Mouse (Mus musculus) embryonic facial prominence, embryonic 11.5 days (tissue): ENCODE measurements around the gene Marf1. TPM values are rescaled to one million over a fixed set of nuclear protein-coding genes. Genes with fewer than 3 reads are reported as not detected.
"Not testable (repeated sequence)": the region's sequence is repeated elsewhere in the genome, so short reads cannot be mapped to it uniquely, and the experiment has no call there.

Source experiments
- ATAC-seq: fragments of 200-750 bp; cut with Nextera tagmentation; replicated peaks from 2 replicates; pipeline ENCODE4 v1.8.0; 2017; ENCODE audit warnings: low read depth; ENCODE audit not compliant: insufficient number of reproducible peaks, low FRiP score, low TSS enrichment
- DNase-seq: peaks from one replicate; pipeline ENCODE4 v3.0.0-alpha.2; 2015; ENCODE audit warnings: low spot score
- H3K27ac ChIP-seq: fragments of 300-500 bp; sonication (generic); replicated peaks from 2 replicates; pipeline ENCODE4 v1.5.1; 2014; ENCODE audit warnings: mild to moderate bottlenecking, low read depth, low read length, control low read depth
- H3K27me3 ChIP-seq: fragments of 300-500 bp; sonication (generic); 2 replicates; pipeline ENCODE4 v1.6.1; 2014; ENCODE audit warnings: mild to moderate bottlenecking, low read length, moderate library complexity, mixed read lengths; ENCODE audit not compliant: control insufficient read depth, insufficient read depth
- H3K36me3 ChIP-seq: fragments of 300-500 bp; sonication (generic); replicated peaks from 2 replicates; pipeline ENCODE4 v1.6.1; 2014; ENCODE audit warnings: low read depth, mild to moderate bottlenecking, low read length, moderate library complexity, mixed read lengths; ENCODE audit not compliant: control insufficient read depth, insufficient read depth
- H3K4me1 ChIP-seq: fragments of 300-500 bp; sonication (generic); 2 replicates; pipeline ENCODE4 v1.6.1; 2014; ENCODE audit warnings: low read length, mixed read lengths; ENCODE audit not compliant: control insufficient read depth, insufficient read depth
- H3K4me2 ChIP-seq: fragments of 300-500 bp; sonication (generic); 2 replicates; pipeline ENCODE4 v1.6.1; 2014; ENCODE audit warnings: low read depth, mild to moderate bottlenecking, control low read depth, low read length, moderate library complexity
- H3K4me3 ChIP-seq: fragments of 300-500 bp; sonication (generic); 2 replicates; pipeline ENCODE4 v1.5.1; 2014; ENCODE audit warnings: low read depth, low read length, control low read depth
- H3K9ac ChIP-seq: fragments of 300-500 bp; sonication (generic); replicated peaks from 2 replicates; pipeline ENCODE4 v1.6.1; 2014; ENCODE audit warnings: mild to moderate bottlenecking, control low read depth, low read length
- H3K9me3 ChIP-seq: fragments of 300-500 bp; sonication (generic); replicated peaks from 2 replicates; pipeline ENCODE4 v1.6.1; 2016; ENCODE audit warnings: mild to moderate bottlenecking, low read length, inconsistent platforms, mixed read lengths; ENCODE audit not compliant: control insufficient read depth
- WGBS: fragments of 180-500 bp; shearing (Covaris S2); extraction: QIAGEN DNeasy Blood & Tissue Kit; methylation state at CpG from one replicate; pipeline ENCODE4 v1.1.7; 2014; 5-methylcytosine and 5-hydroxymethylcytosine counted together
- polyA plus RNA-seq: library from polyadenylated mRNA; unstranded; fragments of >200 nt; fragmentation: Nextera tagmentation; extraction: Ambion mirVana; gene quantifications from 2 replicates; pipeline ENCODE4 v1.2.1, GENCODE M21; 2014

Gene Marf1
- polyA plus RNA-seq, 1 experiment from 2014 or later: 19.1 TPM

DNA sequence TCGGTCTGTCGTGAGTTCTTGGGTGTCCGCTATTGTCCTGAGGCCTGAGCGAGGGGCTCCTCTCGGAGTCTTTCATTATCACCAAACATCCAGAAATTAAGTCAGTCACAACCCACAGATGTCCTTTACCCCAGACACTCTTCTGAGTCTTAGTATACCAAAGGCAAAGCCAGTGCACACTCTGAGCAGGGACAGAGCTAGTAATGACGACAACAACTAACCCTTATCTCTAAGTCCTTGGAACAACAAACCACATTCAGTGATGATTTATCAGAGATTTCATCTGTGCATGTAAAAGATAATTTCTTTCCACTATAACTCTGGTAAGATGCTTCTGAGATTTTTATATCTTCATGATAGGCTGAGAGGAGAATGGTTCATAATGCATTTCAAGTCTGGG, 6.8 kb downstream of the Marf1 start:
- WGBS: 91% methylated on average over 6 of the region's 6 CpGs
- H3K9ac ChIP-seq: no peak overlapping the region
- no peak for DNase-seq

DNA sequence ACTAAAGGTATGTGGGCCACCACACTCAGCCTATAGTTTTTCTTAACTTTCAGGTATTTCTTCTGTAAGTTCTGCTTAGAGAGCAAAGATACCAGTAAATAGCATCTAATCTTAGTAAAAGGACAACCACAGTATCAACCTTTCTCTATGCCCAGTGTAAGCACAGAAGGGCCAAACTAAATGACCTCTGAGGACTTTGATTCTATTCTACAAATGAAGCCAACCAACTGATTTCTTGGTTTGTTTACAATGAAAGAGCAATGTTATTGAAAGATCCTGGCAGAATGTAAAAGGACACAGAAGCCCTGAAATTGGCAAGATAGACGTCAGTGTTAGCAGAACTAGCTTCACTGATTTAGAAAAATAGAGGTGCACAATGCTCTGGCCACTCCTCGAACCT, 7.5 kb downstream of the Marf1 start:
- not testable (repeated sequence) for ATAC-seq

More for the DNA sequence above, 6.8 kb downstream of the Marf1 start:
- no peaks in the 10 kb centered on the region for H3K27me3 ChIP-seq
- no peak overlapping the region for H3K4me3 ChIP-seq
- no peaks in the 10 kb centered on the region for H3K9me3 ChIP-seq
- H3K4me1 ChIP-seq: no peaks in the 10 kb centered on the region
- ATAC-seq: no peak
- no peak overlapping the region for H3K4me2 ChIP-seq
- H3K27ac ChIP-seq: no peak overlapping the region
- peaks cover 3% of the 10 kb centered on the region for H3K36me3 ChIP-seq

DNA sequence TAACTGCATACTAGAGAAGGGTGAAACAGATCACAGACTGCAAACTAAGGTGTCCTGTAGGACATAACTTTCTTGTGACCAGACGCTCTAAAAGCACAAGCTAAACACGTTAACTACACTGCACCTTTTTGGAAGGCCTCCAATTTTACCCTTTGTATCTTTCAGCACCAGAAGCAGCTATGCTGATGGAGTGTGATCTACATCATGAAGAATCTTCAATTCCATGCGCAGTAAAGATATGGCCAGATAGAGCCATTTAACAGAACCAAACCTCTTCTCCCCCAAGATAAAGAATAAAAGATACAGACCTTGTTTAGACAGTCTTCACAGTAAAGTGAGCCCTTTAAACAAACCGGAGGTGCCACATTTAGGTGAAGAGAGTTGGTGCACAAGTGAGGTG, 11.4 kb downstream of the Marf1 start:
- Histone ChIP-seq H3K9ac (no peak overlapping the region), H3K4me2 (no peak overlapping the region), H3K4me3 (no peak overlapping the region), H3K27me3 (no peaks in the 10 kb centered on the region), H3K36me3 (peaks cover 3% of the 10 kb centered on the region), H3K4me1 (no peaks in the 10 kb centered on the region), H3K9me3 (no peaks in the 10 kb centered on the region), H3K27ac (no peak overlapping the region)
- no peak for DNase-seq
- WGBS: 94% methylated on average over 4 of the region's 4 CpGs
- no peak for ATAC-seq

More for the DNA sequence above, 7.5 kb downstream of the Marf1 start:
- H3K4me2 ChIP-seq, H3K9ac ChIP-seq, H3K4me3 ChIP-seq, H3K27ac ChIP-seq, DNase-seq, H3K27me3 ChIP-seq, H3K9me3 ChIP-seq, H3K36me3 ChIP-seq, H3K4me1 ChIP-seq: not testable (repeated sequence)
- 80% methylated on average over 1 of the region's 2 CpGs for WGBS

DNA sequence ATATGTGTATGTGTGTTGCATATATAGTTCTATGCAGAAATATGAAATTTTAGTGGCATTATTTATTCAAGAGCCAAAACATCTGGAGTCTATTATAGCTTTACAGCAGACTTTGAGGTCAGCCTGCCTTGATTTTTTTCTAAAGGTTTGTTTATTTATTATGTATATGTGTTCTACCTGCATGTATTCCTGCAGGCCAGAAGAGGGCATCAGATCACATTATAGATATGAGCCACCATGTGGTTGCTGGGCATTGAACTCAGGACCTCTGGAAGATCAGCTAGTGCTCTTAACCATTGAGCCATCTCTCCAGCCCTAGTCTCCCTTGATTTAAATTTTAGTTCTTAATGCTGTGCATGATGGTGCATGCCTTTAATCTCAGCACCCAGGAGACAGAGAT, 15.4 kb downstream of the Marf1 start:
- H3K27me3 ChIP-seq: no peaks in the 10 kb centered on the region
- H3K27ac ChIP-seq: no peak overlapping the region
- H3K4me3 ChIP-seq: no peak overlapping the region
- no peaks in the 10 kb centered on the region for H3K9me3 ChIP-seq
- DNase-seq (no peak), ATAC-seq (no peak)
- H3K9ac ChIP-seq: no peak overlapping the region
- peaks cover 5% of the 10 kb centered on the region for H3K36me3 ChIP-seq
- no peak overlapping the region for H3K4me2 ChIP-seq
- H3K4me1 ChIP-seq: no peaks in the 10 kb centered on the region

DNA sequence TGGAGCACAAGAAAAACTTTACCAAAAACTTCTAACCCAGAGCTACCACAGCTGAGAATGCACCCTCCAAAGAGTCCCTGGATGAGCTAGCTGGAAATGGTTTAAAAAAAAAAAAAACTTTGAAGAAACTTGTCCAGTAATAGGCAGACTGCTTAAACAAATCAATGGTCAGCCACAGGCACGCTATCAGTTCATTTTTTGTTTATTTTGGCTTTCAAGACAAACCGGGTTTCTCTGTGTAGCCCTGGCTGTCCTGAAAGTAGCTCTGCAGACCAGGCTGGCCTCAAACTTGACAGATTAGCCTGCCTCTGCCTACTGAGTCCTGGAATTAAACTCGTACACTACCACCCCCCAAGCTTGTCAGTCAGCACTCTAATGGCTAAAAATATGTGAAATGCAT, 19.9 kb downstream of the Marf1 start:
- peaks cover 8% of the 10 kb centered on the region for H3K36me3 ChIP-seq
- H3K4me2 ChIP-seq: no peak overlapping the region

DNA sequence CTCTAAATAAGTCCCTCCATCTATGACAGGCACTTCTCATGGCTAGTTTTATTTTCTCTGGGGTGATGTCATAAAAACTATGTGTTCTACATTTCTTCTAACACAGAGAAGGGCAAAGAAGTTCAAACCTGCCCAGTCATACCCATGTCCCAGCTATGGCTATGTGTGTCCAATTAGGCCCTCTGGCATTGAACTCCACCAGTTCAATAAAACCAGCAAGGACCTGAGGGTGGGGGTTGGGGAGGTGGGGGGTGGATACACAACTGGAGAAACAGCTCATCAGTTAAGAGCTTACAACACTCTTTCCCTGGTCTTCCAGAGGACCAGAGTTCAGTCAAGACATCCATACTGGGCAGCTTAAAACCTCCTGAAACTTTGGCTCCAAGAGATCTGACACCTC, 24.0 kb downstream of the Marf1 start:
- Histone ChIP-seq H3K9me3 (no peaks in the 10 kb centered on the region), H3K36me3 (peaks cover 6% of the 10 kb centered on the region), H3K4me2 (no peak overlapping the region), H3K27ac (no peak overlapping the region), H3K27me3 (no peaks in the 10 kb centered on the region), H3K4me1 (no peaks in the 10 kb centered on the region), H3K4me3 (no peak overlapping the region), H3K9ac (no peak overlapping the region)
- DNase-seq (no peak), ATAC-seq (no peak)

More for the DNA sequence above, 19.9 kb downstream of the Marf1 start:
- H3K9me3 ChIP-seq: no peaks in the 10 kb centered on the region
- no peaks in the 10 kb centered on the region for H3K27me3 ChIP-seq
- no peak for DNase-seq
- no peak overlapping the region for H3K4me3 ChIP-seq
- ATAC-seq: no peak
- H3K9ac ChIP-seq: no peak overlapping the region
- no peak overlapping the region for H3K27ac ChIP-seq
- WGBS: 82% methylated on average over 3 of the region's 3 CpGs
- no peaks in the 10 kb centered on the region for H3K4me1 ChIP-seq

DNA sequence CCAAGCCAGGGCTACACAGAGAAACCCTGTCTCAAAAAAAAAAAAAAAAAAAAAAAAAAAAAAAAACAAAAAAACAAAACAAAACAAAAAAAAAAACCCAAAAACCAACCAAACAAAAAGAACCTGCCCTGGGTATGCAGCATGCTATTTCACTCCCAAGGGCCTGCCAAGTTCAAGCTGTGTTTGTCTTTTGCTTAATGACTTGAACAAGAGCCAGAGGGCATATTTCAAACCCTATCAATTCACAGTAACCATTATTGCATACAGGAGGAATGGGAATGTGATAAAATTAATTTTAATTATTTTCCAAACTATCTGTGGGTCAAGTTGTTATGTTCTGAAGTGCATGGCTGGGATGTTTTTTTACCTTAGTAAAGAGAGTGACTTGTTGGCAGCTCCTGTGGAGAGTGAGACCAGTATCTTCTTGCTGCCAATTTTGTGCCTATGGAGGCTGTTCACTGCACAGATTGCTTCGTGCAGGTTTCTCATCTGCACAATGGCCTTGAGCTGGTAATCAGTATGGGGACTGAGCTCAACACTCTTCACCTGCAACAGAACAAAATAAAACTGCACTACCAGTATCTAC, 25.1 kb downstream of the Marf1 start:
- ATAC-seq (no peak), DNase-seq (no peak)
- H3K9ac ChIP-seq: no peak overlapping the region
- no peaks in the 10 kb centered on the region for H3K4me1 ChIP-seq
- no peaks in the 10 kb centered on the region for H3K27me3 ChIP-seq
- no peak overlapping the region for H3K27ac ChIP-seq
- H3K4me3 ChIP-seq: no peak overlapping the region
- peaks cover 6% of the 10 kb centered on the region for H3K36me3 ChIP-seq
- H3K4me2 ChIP-seq: no peak overlapping the region
- no peaks in the 10 kb centered on the region for H3K9me3 ChIP-seq
- 96% methylated on average over 1 of the region's 1 CpGs for WGBS

DNA sequence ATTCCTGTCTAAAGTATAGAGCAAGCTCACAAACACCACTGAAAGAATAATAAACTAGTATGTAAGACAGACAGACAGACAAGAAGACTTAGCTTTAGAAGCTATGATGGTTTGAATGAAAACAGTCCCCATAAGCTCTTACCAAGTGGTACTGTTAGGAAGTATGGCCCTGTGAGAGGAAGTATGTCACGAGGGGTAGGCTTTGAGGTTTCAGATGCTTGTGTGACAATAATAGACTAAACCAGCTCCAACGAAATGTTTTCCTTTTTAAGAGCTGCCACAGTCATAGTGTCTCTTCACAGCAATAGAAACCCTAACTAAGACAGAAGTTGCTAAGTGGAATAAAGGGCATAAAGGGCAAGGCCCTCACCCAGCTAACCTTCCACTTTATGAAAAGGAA, 28.1 kb downstream of the Marf1 start:
- Histone ChIP-seq H3K27ac (no peak overlapping the region), H3K9me3 (no peaks in the 10 kb centered on the region), H3K9ac (no peak overlapping the region), H3K4me2 (no peak overlapping the region), H3K4me1 (no peaks in the 10 kb centered on the region), H3K4me3 (no peak overlapping the region), H3K36me3 (peaks cover 5% of the 10 kb centered on the region), H3K27me3 (no peaks in the 10 kb centered on the region)
- WGBS: 82% methylated on average over 2 of the region's 2 CpGs
- no peak for DNase-seq
- ATAC-seq: no peak
